Mouse (Mus musculus) lung, postnatal 0 days (tissue): ENCODE data around the gene Nol7.

Experiments
- CTCF ChIP-seq: IDR thresholded peaks from 2 replicates; pipeline ENCODE4 v1.5.1; 2016; ENCODE audit warnings: antibody characterized with exemption, mild to moderate bottlenecking
- EP300 ChIP-seq: IDR thresholded peaks from 2 replicates; pipeline ENCODE4 v1.6.1; 2016; ENCODE audit warnings: antibody characterized with exemption, mild to moderate bottlenecking, control low read depth

DNA sequence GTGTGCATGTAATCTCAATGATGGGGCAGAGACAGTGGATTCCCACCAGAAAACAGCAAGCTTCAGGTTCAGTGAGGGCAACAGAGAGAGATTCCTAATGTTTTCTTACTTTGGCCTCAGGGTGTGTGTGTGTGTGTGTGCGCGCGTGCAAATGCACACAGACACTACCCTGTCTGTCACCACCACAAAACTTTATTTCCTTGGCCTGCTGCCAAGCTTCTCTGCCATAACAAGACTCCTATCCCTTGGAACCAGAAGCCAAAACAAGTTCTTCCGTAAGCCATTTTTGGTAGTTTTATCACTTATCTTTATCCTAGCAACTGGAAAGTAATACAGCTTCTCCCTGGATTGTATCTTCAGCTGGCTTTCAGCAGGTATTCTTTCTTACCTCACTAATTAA lies 30.2 kb downstream of the Nol7 start:
- TF ChIP-seq CTCF (no peak), EP300 (no peak)
